Mouse (Mus musculus) v-Abl transformed pro-B cells (cell line): ENCODE results near the gene 1700029J07Rik.

Experiments used
- in situ Hi-C, 2 experiments: fragments of 400-800 bp; cut with MboI; formaldehyde crosslinking; loops; one replicate each; pipeline ENCODE4 v1.15.1; 2025; ENCODE audit not compliant: unreplicated experiment in 2 of 2

Gene 1700029J07Rik

GRCm38 (mm10) chr8:45975837-45976468 is 901 bp upstream of the 1700029J07Rik start:
- in situ Hi-C loops = loop anchor here (25.0 kb wide), 4 partner anchors 536 to 1711 kb away; partner anchors contain the start of genes Ing2 (in 1 of the 2), Rwdd4a (in 1 of the 2) and Trappc11 (in 1 of the 2)

- in situ Hi-C loops = loop anchor here in 1 of 2 experiments (25.0 kb wide), 1 partner anchor 1563 kb away; the partner anchor contains the start of genes Rwdd4a and Trappc11
Observed at GRCm38 (mm10) chr8:45973988-45974505, 1.0 kb downstream of the 1700029J07Rik start.

DNA sequence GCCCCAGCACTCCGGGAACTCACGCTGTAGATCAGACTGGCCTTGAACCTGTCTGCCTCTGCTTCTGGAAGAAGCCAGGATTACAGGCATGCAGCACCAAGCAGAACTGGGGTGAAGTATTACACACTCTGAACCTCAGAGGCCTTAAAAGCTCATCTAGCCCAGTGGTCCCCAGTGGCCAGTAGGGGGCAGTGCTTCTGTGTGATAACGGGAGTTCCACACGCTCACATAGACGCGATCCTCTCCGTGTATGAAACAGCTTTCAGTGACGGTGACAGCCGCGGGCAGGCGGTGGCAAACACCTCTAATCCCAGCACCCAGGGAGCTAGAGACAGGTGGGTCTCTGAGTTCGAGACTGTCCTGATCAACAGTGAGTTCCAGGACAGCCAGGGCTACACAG is 4.2 kb downstream of the 1700029J07Rik start:
- in situ Hi-C loops = loop anchor here in 1 of 2 experiments (25.0 kb wide), 1 partner anchor 1566 kb away; the partner anchor contains the start of genes Rwdd4a and Trappc11

GRCm38 (mm10) chr8:45950622-45951021 is 24.4 kb downstream of the 1700029J07Rik start:
- in situ Hi-C loops = loop anchor here in 1 of 2 experiments (25.0 kb wide), 1 partner anchor 1587 kb away; the partner anchor contains the start of genes Rwdd4a and Trappc11

DNA sequence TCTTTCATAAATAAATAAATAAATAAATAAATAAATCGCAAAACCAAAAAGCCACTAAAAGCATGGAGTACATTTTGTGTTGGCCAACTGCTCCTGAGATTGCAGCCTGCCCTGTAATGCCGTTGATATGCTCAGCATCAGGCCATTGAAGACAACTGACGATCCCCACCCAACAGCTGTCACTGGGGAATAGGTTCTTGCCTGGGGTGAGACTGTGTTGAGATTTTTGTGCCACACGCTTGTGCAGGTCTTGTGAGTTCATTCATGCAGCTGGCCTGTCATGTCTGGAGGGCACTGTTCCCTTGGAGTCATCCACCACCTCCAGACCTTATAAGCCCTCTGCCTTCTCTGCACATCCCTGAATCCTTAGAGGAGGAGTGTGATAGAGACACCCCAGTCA is 28.8 kb downstream of the 1700029J07Rik start:
- in situ Hi-C loops = loop anchor here (25.0 kb wide), 2 partner anchors 309 to 884 kb away; partner anchors contain the start of gene Mtnr1a (in 2 of the 2)

DNA sequence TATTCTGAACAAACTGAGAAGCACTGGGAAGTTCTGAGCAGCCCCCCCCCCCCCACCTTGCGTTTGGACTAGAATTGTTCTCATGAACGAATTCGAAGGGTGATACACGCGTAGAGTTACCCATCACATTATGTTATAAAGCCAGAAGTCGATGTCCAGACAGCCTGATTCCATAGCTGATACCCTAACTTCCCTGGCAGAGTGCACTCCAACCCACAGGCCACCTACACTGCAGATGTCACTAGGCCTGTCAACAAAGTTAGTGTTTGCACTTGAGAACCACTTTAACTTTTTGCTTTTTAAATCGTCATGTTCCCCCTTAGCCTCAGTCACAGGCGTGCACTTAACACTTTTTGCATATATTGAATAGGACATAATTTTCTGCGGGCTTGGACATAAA is 38.1 kb downstream of the 1700029J07Rik start:
- in situ Hi-C loops = loop anchor here (5.0 to 25.0 kb wide), 4 partner anchors 300 to 875 kb away; partner anchors contain the start of gene Mtnr1a (in 2 of the 2)

DNA sequence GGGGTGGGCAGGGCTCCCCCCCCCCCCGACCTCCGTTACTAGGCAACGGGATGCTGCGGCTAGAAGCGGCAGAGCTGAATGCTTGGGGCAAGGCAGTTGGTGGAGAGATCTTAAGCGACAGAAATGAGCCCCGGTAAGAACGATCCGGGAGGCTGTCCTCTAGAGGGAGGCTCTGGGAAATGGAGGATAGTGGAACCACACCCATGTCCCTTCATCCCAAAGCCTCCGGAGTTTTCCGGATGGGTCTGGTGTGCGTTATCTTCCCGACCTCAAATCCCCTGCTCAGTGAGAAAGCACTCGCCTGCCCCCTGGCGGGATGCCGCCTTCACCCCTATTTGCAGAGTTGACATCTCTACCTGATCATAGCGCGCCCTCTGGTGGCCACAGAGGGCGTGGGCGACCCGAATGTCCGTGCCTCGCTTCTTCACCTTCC is 40.5 kb downstream of the 1700029J07Rik start, which contains the start of gene Ccdc110:
Gene Ccdc110, plus strand, starts transcription at position 38 of the 433 bp plus-strand sequence.
- in situ Hi-C loops = loop anchor here (5.0 to 25.0 kb wide), 5 partner anchors 117 to 872 kb away; partner anchors contain the start of gene Mtnr1a (in 2 of the 2)

GRCm38 (mm10) chr8:45922116-45922515 is 52.9 kb downstream of the 1700029J07Rik start:
- in situ Hi-C loops = no loop called here

GRCm38 (mm10) chr8:45920392-45920791 is 54.7 kb downstream of the 1700029J07Rik start:
- in situ Hi-C loops = no loop called here

GRCm38 (mm10) chr8:45918891-45919290 is 56.2 kb downstream of the 1700029J07Rik start:
- in situ Hi-C loops = no loop called here

DNA sequence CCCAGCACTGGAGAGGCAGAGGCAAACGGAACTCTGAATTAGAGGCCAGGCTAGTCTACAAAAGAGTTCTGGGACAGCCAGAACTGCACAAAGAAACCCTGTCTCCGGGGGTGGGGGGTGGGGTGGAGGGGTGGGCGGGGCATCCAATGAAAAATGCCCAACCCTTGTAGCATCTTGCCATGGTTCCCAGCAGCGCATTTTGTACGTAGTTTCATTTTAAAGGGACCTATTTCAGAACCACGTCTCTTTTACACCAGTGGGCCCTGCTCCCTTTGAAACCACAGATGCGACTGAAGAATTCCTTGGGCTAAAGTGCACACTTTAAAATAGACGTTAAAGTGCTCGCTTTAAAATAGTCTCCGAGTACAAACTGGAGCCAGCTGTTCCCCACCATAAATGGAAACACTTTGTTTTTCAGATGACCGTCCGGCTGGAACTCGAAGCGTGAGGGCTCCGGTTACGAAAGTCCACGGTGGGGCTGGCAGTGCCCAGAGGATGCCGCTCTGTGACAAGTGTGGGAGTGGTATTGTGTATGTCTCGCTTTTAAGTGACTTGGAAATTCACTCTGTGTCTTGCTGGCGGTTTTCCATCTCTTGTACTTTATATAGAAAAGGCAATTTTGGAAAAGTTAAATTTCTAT is 57.9 kb downstream of the 1700029J07Rik start:
- in situ Hi-C loops = no loop called here

GRCm38 (mm10) chr8:45916496-45916895 is 58.6 kb downstream of the 1700029J07Rik start:
- in situ Hi-C loops = no loop called here

DNA sequence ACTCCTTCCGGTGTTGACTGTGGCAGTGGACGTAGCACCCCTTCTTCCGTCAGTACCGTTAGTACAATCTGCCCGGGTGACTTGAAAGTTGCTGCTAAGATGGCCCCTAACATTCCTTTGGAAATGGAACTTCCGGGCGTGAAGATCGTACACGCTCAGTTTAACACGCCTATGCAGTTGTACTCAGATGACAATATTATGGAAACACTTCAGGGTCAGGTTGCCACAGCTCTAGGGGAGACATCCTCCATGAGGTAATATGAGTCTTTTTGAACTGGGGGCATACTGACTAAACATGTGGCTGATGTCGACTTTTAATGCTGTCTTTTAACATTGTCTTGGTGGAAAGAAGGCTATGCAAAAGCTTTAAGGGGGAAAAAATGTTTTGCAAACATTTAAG is 61.3 kb downstream of the 1700029J07Rik start:
- in situ Hi-C loops = no loop called here

GRCm38 (mm10) chr8:45906251-45906619 is 68.8 kb downstream of the 1700029J07Rik start:
- in situ Hi-C loops = no loop called here

DNA sequence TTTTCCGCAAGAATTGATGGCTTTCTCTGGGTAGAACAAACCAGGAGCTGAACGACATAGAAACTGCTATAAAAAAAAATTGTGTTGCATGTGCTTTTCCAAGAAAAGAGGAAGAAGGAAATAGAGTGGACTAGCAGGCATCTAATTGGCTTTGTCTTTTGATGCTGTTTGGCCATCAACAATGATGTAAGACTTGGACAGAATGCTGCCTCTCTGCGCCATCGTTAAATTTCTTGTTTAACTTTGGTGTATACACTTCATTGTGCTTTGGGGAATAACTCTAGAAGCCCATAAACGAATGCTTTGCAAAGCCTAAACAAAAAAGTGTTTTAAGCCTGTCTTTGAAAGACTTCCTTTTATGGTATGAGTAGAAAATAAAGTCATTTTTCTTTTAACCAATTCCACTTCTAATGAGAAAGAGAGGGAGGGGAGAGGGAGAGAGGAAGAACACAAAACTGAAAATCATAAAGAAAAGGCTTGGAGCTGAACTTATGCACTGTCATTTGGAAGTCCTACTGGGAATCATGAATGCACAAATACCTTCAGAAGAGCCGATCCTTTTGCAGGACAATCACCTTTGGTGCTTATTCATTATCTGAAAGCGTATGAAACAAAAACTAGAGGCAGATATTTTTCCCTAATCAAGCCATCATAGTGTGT is 69.3 kb downstream of the 1700029J07Rik start:
- in situ Hi-C loops = no loop called here

GRCm38 (mm10) chr8:45903659-45904058 is 71.4 kb downstream of the 1700029J07Rik start:
- in situ Hi-C loops = no loop called here
